Comparison of ENCODE assay signal across 8 mouse cellular contexts in genomic region chr6:39462621-39463538, GRCm38 (mm10). TPM values are rescaled to one million over a fixed set of nuclear protein-coding genes. Genes with fewer than 3 reads are reported as not detected.
DNase-seq lines count a peak whose midpoint lies in the region; ATAC-seq and TF ChIP-seq lines count a peak whose summit lies in the region.

No protein-coding gene starts in this region.

- 50% methylated on average over 16 of the region's 16 CpGs for WGBS in forebrain, embryonic 14.5 days
- WGBS in liver, postnatal 0 days (ENCODE audit: insufficient replicate concordance): 36% methylated on average over 16 of the region's 16 CpGs
- WGBS in neural tube, embryonic 13.5 days: 48% methylated on average over 16 of the region's 16 CpGs

- no peaks in the 10 kb centered on the region for H3K36me3 ChIP-seq in ES-Bruce4 (ENCODE audit: control insufficient read depth, insufficient read depth, low read length, poor library complexity, severe bottlenecking)
- peaks cover 19% of the 10 kb centered on the region for H3K36me3 ChIP-seq in forebrain, embryonic 14.5 days (ENCODE audit: control insufficient read depth, insufficient read depth, low read length)
- no peaks in the 10 kb centered on the region for H3K36me3 ChIP-seq in liver, postnatal 0 days (replicated peaks; ENCODE audit: insufficient read depth, low read length)
- peaks cover 47% of the 10 kb centered on the region for H3K36me3 ChIP-seq in neural tube, embryonic 13.5 days

- no peak overlapping the region for H3K9ac ChIP-seq in ES-Bruce4 (ENCODE audit: low read depth, poor library complexity, severe bottlenecking)
- H3K9ac ChIP-seq in forebrain, embryonic 14.5 days (ENCODE audit: low read length): no peak overlapping the region
- no peak overlapping the region for H3K9ac ChIP-seq in liver, postnatal 0 days (replicated peaks)
- no peak overlapping the region for H3K9ac ChIP-seq in neural tube, embryonic 13.5 days

- no peaks in the 10 kb centered on the region for H3K4me1 ChIP-seq in ES-Bruce4 (ENCODE audit: control insufficient read depth, insufficient read depth, low read length)
- no peaks in the 10 kb centered on the region for H3K4me1 ChIP-seq in forebrain, embryonic 14.5 days (ENCODE audit: control insufficient read depth, insufficient read depth, low read length)
- H3K4me1 ChIP-seq in liver, postnatal 0 days (ENCODE audit: insufficient read depth): no peaks in the 10 kb centered on the region
- H3K4me1 ChIP-seq in neural tube, embryonic 13.5 days (replicated peaks): peaks cover 11% of the 10 kb centered on the region

- no peak overlapping the region for H3K4me3 ChIP-seq in ES-Bruce4 (ENCODE audit: low read depth, low read length)
- no peak overlapping the region for H3K4me3 ChIP-seq in forebrain, embryonic 14.5 days (ENCODE audit: low read depth, low read length)
- peak overlapping the region; percentile 28; the same call in 1 of the 2 replicates for H3K4me3 ChIP-seq in liver, postnatal 0 days (ENCODE audit: low read depth, low read length)
- no peak overlapping the region for H3K4me3 ChIP-seq in neural tube, embryonic 13.5 days

- intact Hi-C loops in heart, postnatal 10 days (cut with DNase I): loop anchor here (1.0 to 2.0 kb wide), 3 partner anchors 99 to 318 kb away; no protein-coding TSS in a partner anchor

- peak; percentile 68 for DNase-seq in c-Kit-positive CD71-positive TER-119-negative erythroid progenitor cells, embryonic 14.5 days (ENCODE audit: low read depth)
- DNase-seq in forebrain, embryonic 14.5 days (ENCODE audit: low spot score): peak; percentile 91
- DNase-seq in heart, postnatal 10 days: peak; percentile 83 to 91
- peak; percentile 81 to 93 for DNase-seq in kidney, postnatal 36 days
- DNase-seq in liver, postnatal 0 days: peak; percentile 85
- peak; percentile 67 for DNase-seq in telencephalon, adult 2 months (ENCODE audit: low read depth, low spot score)

- TF ChIP-seq POLR2A in ES-Bruce4 (IDR thresholded peaks at IDR 0.05; ENCODE audit: insufficient read depth, low read length): no peak

- peaks cover 4% of the 10 kb centered on the region for H3K9me3 ChIP-seq in ES-Bruce4 (replicated peaks; ENCODE audit: control insufficient read depth, insufficient read depth, low read length, poor library complexity, severe bottlenecking)
- H3K9me3 ChIP-seq in forebrain, embryonic 14.5 days (replicated peaks; ENCODE audit: control insufficient read depth, low read length): no peaks in the 10 kb centered on the region
- no peaks in the 10 kb centered on the region for H3K9me3 ChIP-seq in liver, postnatal 0 days (ENCODE audit: low read length)
- 0 out of 2 replicates have a peak, but pooled peaks cover 3% of the 10 kb centered on the region for H3K9me3 ChIP-seq in neural tube, embryonic 13.5 days

- H3K4me2 ChIP-seq in forebrain, embryonic 14.5 days (ENCODE audit: low read length): no peak overlapping the region
- peak overlapping the region; percentile 64 for H3K4me2 ChIP-seq in liver, postnatal 0 days (ENCODE audit: low read depth, low read length)
- H3K4me2 ChIP-seq in neural tube, embryonic 13.5 days: no peak overlapping the region

- no peaks in the 10 kb centered on the region for H3K27me3 ChIP-seq in ES-Bruce4 (ENCODE audit: control insufficient read depth, insufficient read depth, low read length, poor library complexity, severe bottlenecking)
- H3K27me3 ChIP-seq in forebrain, embryonic 14.5 days (replicated peaks; ENCODE audit: control insufficient read depth, insufficient read depth, low read length): no peaks in the 10 kb centered on the region
- no peaks in the 10 kb centered on the region for H3K27me3 ChIP-seq in liver, postnatal 0 days (ENCODE audit: insufficient read depth, low read length)
- H3K27me3 ChIP-seq in neural tube, embryonic 13.5 days: no peaks in the 10 kb centered on the region

- ATAC-seq in forebrain, embryonic 14.5 days: peak; percentile 84
- peak; percentile 49; the same call in 1 of the 2 replicates for ATAC-seq in liver, postnatal 0 days
- peak; percentile 76 for ATAC-seq in neural tube, embryonic 13.5 days (ENCODE audit: low read depth)

- TF ChIP-seq EP300 in ES-Bruce4 (IDR thresholded peaks at IDR 0.05; ENCODE audit: insufficient read depth, low read depth, low read length): no peak
- no peak for TF ChIP-seq EP300 in liver, postnatal 0 days (IDR thresholded peaks at IDR 0.05; ENCODE audit: low read depth)

- no peak overlapping the region for H3K27ac ChIP-seq in ES-Bruce4 (ENCODE audit: insufficient read depth, low read length)
- no peak overlapping the region for H3K27ac ChIP-seq in forebrain, embryonic 14.5 days (ENCODE audit: low read depth, low read length)
- no peak overlapping the region for H3K27ac ChIP-seq in liver, postnatal 0 days (ENCODE audit: low read depth)
- no peak overlapping the region for H3K27ac ChIP-seq in neural tube, embryonic 13.5 days (replicated peaks)

- peak; percentile 76 for TF ChIP-seq CTCF in ES-Bruce4 (IDR thresholded peaks at IDR 0.05; ENCODE audit: low read depth, low read length)
- peak; percentile 90 for TF ChIP-seq CTCF in liver, postnatal 0 days (IDR thresholded peaks at IDR 0.05; ENCODE audit: low read depth)

RNA-seq across cellular contexts. Expression of gene Mkrn1, which starts 42.6 kb away (rescaled TPM):
- 350 and 361 TPM in 2 replicates for polyA plus RNA-seq in ES-Bruce4 (2011; ENCODE audit: insufficient read depth, insufficient read length, low read depth, missing spikeins)
- polyA plus RNA-seq in forebrain, embryonic 14.5 days (2014; fragmentation: Nextera tagmentation; extraction: Ambion mirVana): 230 and 234 TPM in 2 replicates
- 10 to 100 TPM; 52.7 to 84.4 TPM for total RNA-seq in heart, postnatal 10 days (2021)
- 154 and 170 TPM in 2 replicates for polyA plus RNA-seq in liver, postnatal 0 days (2015; fragmentation: Nextera tagmentation; extraction: Ambion mirVana)
- polyA plus RNA-seq in neural tube, embryonic 13.5 days (2015; fragmentation: Nextera tagmentation; extraction: Ambion mirVana): 215 and 237 TPM in 2 replicates
